Mouse (Mus musculus): Measurements from ENCODE around the gene Pip5k1b. TPM values are rescaled to one million over a fixed set of nuclear protein-coding genes. Genes with fewer than 3 reads are reported as not detected.
A peak's percentile ranks its signal among the peaks of the same experiment; 100 is the strongest.

The Pip5k1b gene
- polyA plus RNA-seq, 1 experiment: 36.3 TPM

GRCm38 (mm10) chr19:24454451-24454850 lies 101.2 kb downstream of the Pip5k1b start:
- Histone ChIP-seq H3K27me3 (ENCODE audit: control insufficient read depth, insufficient read depth, low read length) (no peaks in the 10 kb centered on the region), H3K4me3 (replicated peaks; ENCODE audit: insufficient read depth, low read depth, low read length) (no peak overlapping the region), H3K27ac (ENCODE audit: insufficient read depth, low read length) (no peak overlapping the region), H3K4me1 (ENCODE audit: control insufficient read depth, insufficient read depth, low read length) (peaks cover 27% of the 10 kb centered on the region)
- WGBS: 90% methylated on average over 2 of the region's 2 CpGs
- TF ChIP-seq POLR2A (IDR thresholded peaks at IDR 0.05; ENCODE audit: borderline replicate concordance, insufficient read depth, low read length) (no peak), CTCF (IDR thresholded peaks at IDR 0.05; ENCODE audit: borderline replicate concordance, insufficient read depth, low read depth, low read length) (no peak)
- DNase-seq: no peak

DNA sequence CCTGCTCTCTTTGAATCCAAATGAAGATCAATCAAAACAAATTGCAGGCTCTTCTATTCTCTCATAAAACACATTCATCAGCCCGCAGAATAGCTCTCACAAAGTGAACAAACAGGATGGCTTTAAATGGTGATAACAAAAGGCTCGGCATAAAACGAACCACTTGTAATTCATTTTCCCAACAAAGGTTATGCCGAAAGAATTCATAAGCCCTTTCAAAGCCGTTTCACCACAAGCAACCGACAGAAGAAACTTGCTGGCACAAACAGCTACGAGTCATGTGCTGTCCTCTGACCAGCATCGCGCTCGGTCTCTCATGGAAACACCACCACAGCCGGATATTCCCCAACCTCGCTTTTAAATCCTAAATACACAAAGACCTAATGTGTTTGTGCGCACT lies 102.3 kb downstream of the Pip5k1b start:
- no peaks in the 10 kb centered on the region for H3K27me3 ChIP-seq (ENCODE audit: control insufficient read depth, insufficient read depth, low read length)
- WGBS: 22% methylated on average over 13 of the region's 13 CpGs
- TF ChIP-seq POLR2A (IDR thresholded peaks at IDR 0.05; ENCODE audit: borderline replicate concordance, insufficient read depth, low read length) (no peak), CTCF (IDR thresholded peaks at IDR 0.05; ENCODE audit: borderline replicate concordance, insufficient read depth, low read depth, low read length) (no peak)

DNA sequence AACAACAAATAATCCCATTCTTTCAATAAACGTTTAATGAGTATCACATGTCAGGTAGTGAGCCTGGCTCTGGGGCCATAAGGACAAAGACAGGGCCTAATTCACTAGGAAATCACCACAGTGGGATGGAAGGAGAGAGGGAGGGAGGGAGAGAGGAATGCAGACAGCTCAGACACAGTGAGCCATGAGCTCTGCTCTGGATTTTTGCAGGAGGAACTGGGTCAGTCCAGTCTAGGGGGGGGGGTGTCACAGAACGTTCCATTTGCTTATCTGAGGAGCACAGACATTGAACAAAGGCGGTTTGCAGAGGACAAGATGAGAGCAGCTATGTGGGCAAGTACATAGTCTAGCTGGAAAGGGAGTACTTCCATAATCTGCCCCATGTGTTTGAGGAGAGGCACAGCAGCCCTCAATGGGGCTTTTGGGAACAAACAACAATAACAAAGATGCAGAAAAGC lies 103.2 kb downstream of the Pip5k1b start:
- H3K4me3 ChIP-seq (replicated peaks; ENCODE audit: insufficient read depth, low read depth, low read length): no peak overlapping the region
- H3K4me1 ChIP-seq (ENCODE audit: control insufficient read depth, insufficient read depth, low read length): peaks cover 27% of the 10 kb centered on the region
- H3K27ac ChIP-seq (ENCODE audit: insufficient read depth, low read length): no peak overlapping the region
- H3K27me3 ChIP-seq (ENCODE audit: control insufficient read depth, insufficient read depth, low read length): no peaks in the 10 kb centered on the region
- 25% methylated on average over 3 of the region's 3 CpGs for WGBS
- no peak for TF ChIP-seq CTCF (IDR thresholded peaks at IDR 0.05; ENCODE audit: borderline replicate concordance, insufficient read depth, low read depth, low read length)
- no peak for TF ChIP-seq POLR2A (IDR thresholded peaks at IDR 0.05; ENCODE audit: borderline replicate concordance, insufficient read depth, low read length)
- peak; percentile 33 to 48 for DNase-seq

More for the DNA sequence above, 102.3 kb downstream of the Pip5k1b start:
- H3K4me3 ChIP-seq (replicated peaks; ENCODE audit: insufficient read depth, low read depth, low read length): peak overlapping the region; percentile 26
- DNase-seq: peak; percentile 31 to 37
- peaks cover 27% of the 10 kb centered on the region for H3K4me1 ChIP-seq (ENCODE audit: control insufficient read depth, insufficient read depth, low read length)
- no peak overlapping the region for H3K27ac ChIP-seq (ENCODE audit: insufficient read depth, low read length)

DNA sequence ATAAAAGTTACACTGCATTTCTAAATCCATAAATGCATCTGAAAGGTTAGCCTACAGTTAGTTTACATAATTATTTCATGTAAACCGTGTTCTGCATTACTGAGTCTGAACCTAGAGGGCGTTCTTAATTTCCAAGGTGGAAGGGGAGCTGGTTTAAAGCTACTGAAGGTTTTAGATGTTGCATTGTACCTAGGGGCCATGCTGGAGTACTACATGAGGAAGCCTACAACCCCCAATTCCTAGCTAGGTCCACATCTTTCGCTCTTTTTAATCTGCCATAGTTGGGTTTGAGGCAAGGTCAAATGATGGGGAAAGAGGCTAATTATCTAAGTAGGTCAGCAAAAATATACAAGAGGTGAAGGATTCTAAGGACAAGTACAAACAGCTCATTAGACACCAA lies 104.0 kb downstream of the Pip5k1b start:
- WGBS: 87% methylated on average over 3 of the region's 3 CpGs
- no peak overlapping the region for H3K27ac ChIP-seq (ENCODE audit: insufficient read depth, low read length)
- H3K4me1 ChIP-seq (ENCODE audit: control insufficient read depth, insufficient read depth, low read length): peaks cover 24% of the 10 kb centered on the region

DNA sequence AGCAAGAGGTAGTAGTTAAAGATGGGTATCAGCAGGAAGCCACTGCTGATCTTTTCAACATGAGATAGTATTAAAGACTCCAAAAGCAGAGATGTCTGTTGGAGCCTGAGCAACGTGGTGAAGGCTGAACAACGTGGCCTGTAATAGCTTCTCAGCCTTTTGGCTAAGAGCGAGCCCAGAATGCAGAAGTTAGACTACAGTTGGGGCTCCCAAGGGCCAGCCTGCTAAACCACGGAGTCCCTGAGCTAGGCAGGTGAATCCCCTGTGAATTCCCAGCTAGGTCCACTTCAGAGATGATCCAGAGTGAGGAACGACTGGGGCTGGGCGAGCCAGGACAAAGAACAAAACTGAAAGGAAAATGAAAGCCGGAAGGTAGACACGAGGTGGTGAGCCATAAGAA lies 104.9 kb downstream of the Pip5k1b start:
- DNase-seq: no peak
- Histone ChIP-seq H3K4me1 (ENCODE audit: control insufficient read depth, insufficient read depth, low read length) (peaks cover 18% of the 10 kb centered on the region), H3K27ac (ENCODE audit: insufficient read depth, low read length) (no peak overlapping the region), H3K4me3 (replicated peaks; ENCODE audit: insufficient read depth, low read depth, low read length) (no peak overlapping the region), H3K27me3 (ENCODE audit: control insufficient read depth, insufficient read depth, low read length) (no peaks in the 10 kb centered on the region)
- TF ChIP-seq POLR2A (IDR thresholded peaks at IDR 0.05; ENCODE audit: borderline replicate concordance, insufficient read depth, low read length): no peak
- TF ChIP-seq CTCF (IDR thresholded peaks at IDR 0.05; ENCODE audit: borderline replicate concordance, insufficient read depth, low read depth, low read length): no peak
- WGBS: 93% methylated on average over 8 of the region's 8 CpGs

More for the DNA sequence above, 104.0 kb downstream of the Pip5k1b start:
- no peak for TF ChIP-seq POLR2A (IDR thresholded peaks at IDR 0.05; ENCODE audit: borderline replicate concordance, insufficient read depth, low read length)
- no peak for TF ChIP-seq CTCF (IDR thresholded peaks at IDR 0.05; ENCODE audit: borderline replicate concordance, insufficient read depth, low read depth, low read length)
- no peak overlapping the region for H3K4me3 ChIP-seq (replicated peaks; ENCODE audit: insufficient read depth, low read depth, low read length)
- no peak for DNase-seq
- H3K27me3 ChIP-seq (ENCODE audit: control insufficient read depth, insufficient read depth, low read length): no peaks in the 10 kb centered on the region

DNA sequence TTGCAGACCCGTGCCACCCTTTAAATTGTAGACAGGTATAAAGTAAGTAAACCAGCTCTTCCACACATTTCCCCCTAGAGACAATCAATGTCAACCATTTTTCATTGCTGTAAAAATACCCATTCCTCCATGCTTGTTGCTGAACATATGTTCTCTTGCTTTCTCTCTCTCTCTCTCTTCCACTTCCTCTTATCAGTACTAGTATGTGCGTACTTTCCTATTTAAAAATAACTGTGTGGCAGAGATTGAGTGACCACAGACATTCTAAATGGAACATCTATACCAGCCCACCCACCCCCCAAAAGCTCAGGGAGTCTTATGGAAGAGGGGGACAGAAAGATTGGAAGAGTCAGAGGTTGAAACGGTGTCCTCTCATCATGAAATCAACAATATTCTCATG lies 111.3 kb downstream of the Pip5k1b start:
- TF ChIP-seq POLR2A (IDR thresholded peaks at IDR 0.05; ENCODE audit: borderline replicate concordance, insufficient read depth, low read length) (no peak), CTCF (IDR thresholded peaks at IDR 0.05; ENCODE audit: borderline replicate concordance, insufficient read depth, low read depth, low read length) (no peak)
- no peak overlapping the region for H3K4me3 ChIP-seq (replicated peaks; ENCODE audit: insufficient read depth, low read depth, low read length)
- WGBS: 92% methylated on average over 3 of the region's 3 CpGs
- no peak for DNase-seq
- H3K27me3 ChIP-seq (ENCODE audit: control insufficient read depth, insufficient read depth, low read length): no peaks in the 10 kb centered on the region
- no peaks in the 10 kb centered on the region for H3K4me1 ChIP-seq (ENCODE audit: control insufficient read depth, insufficient read depth, low read length)
- no peak overlapping the region for H3K27ac ChIP-seq (ENCODE audit: insufficient read depth, low read length)

DNA sequence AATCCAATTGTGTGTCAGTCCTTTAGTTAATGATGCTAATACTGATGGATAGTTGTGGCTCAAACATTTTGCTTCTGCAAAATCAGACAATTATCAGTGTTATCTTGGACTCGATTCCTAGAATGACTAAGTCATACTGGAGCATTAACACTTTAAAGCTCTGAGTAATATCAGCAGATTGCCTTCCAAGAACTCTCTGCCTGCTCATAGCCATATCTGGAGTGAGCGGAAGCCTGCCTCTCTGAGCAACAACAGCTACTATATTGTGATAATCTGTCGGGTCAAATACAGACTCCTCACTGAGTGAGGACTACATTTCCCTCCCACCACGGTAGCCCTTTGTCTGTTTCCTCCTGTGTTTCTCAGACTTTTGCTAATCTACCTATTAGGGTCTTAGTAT lies 116.0 kb downstream of the Pip5k1b start:
- no peak overlapping the region for H3K27ac ChIP-seq (ENCODE audit: insufficient read depth, low read length)
- DNase-seq: no peak
- no peak overlapping the region for H3K4me3 ChIP-seq (replicated peaks; ENCODE audit: insufficient read depth, low read depth, low read length)
- H3K4me1 ChIP-seq (ENCODE audit: control insufficient read depth, insufficient read depth, low read length): peaks cover 3% of the 10 kb centered on the region
- TF ChIP-seq CTCF (IDR thresholded peaks at IDR 0.05; ENCODE audit: borderline replicate concordance, insufficient read depth, low read depth, low read length) (no peak), POLR2A (IDR thresholded peaks at IDR 0.05; ENCODE audit: borderline replicate concordance, insufficient read depth, low read length) (no peak)
- 68% methylated on average over 4 of the region's 4 CpGs for WGBS
- no peaks in the 10 kb centered on the region for H3K27me3 ChIP-seq (ENCODE audit: control insufficient read depth, insufficient read depth, low read length)

DNA sequence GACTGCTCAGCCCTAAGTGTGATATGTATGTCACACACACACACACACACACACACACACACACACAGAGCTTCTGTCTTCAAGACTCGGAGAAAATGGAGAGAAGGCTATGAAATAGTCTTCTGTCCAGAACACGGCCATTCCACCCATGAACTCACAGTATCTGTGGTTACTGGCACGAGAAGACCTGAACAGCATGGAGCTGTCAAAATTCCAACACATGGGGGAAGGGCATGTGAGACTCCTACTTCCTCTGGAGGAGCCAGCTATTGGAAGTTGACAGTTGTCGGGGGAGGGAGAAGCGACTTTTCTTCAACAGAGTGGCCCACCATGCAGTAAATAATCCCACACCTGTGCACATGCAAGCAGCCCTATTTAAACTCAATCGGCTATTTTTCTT lies 121.4 kb downstream of the Pip5k1b start:
- peak; percentile 71 to 73 for DNase-seq
- Histone ChIP-seq H3K4me1 (ENCODE audit: control insufficient read depth, insufficient read depth, low read length) (peaks cover 10% of the 10 kb centered on the region), H3K27ac (ENCODE audit: insufficient read depth, low read length) (no peak overlapping the region), H3K27me3 (ENCODE audit: control insufficient read depth, insufficient read depth, low read length) (no peaks in the 10 kb centered on the region), H3K4me3 (replicated peaks; ENCODE audit: insufficient read depth, low read depth, low read length) (no peak overlapping the region)
- 30% methylated on average over 6 of the region's 6 CpGs for WGBS
- TF ChIP-seq CTCF (IDR thresholded peaks at IDR 0.05; ENCODE audit: borderline replicate concordance, insufficient read depth, low read depth, low read length): no peak
- no peak for TF ChIP-seq POLR2A (IDR thresholded peaks at IDR 0.05; ENCODE audit: borderline replicate concordance, insufficient read depth, low read length)

Measured in cerebellum, adult 2 months (tissue).